Mouse (Mus musculus) ovary, postnatal 14 days (tissue): Measurements from ENCODE around the gene Samd8.

ENCODE experiments used
- DNase-seq: peaks from one replicate; pipeline ENCODE4 v3.0.0; 2022; ENCODE audit warnings: low spot score

Samd8 gene

DNA sequence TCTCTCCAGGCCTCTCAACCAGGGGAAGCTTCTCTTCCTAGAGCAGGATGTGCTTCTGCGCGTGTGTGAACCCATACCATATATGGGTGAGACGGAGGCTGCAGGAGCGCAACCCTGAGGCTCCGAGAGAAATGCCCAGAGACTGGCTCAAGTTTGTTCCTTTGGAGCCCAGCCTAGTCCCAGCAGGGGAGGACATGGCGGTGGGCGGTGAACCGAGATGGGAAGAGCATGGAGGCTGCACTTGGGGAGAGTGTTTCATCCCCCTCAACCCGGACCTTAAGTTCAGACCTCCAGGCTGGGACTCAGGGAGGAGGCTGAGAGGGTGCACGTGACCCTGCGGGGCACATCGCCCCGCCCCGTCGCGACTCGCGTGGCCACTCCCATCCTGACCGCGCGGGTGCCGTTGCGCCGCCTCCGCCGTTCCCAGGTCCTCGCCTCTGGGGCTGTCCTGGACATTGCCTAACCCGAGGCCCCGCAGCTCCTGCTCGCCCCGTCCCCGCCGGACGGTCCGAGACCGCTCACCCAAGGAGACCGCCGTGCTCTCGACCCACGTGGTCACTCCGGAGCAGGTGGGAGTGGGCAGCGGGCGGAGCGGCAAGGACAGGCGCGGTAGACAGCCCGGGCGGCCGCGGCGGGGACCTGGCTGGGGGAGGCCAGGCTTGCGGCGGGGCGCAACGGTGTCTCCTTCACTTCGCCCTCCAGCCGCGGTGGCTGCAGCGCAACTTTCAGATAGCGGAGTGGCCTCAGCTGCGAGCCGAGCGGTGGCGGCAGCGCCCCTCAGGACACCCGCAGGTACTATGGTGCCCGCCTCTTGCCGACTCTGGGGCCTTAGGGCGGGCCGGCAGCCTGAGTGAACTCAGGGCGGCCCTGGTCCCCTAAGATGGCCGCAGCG is 80.8 kb downstream of the Samd8 start:
- DNase-seq, result peak; percentile 94

DNA sequence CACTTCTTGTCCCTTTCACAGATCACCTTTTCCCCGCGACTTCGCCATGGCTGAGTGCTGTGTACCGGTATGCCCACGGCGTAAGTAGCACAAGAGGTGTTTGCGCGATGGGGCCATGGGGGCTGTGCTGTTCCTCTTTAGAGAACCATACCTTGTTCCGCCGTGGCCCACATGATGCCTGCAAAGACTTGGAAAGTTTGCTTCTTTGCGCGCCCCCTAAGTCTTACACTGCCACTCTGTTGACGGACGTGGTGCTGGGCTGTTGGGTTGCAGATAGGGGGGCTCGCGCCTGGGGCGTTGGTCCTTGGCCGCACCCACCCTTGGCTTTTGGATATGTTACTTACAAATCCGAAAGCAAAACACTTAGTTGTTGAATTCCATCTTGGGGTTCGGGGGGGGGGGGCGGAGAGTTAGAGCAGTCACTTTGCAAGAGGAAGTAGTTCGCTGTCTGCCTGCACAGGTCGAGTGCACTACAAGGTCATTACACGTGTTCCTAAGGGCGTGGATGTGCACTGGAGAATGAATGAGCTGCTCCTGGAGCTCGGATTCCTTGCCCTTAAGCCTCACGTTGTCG is 81.6 kb downstream of the Samd8 start:
- no peak for DNase-seq

DNA sequence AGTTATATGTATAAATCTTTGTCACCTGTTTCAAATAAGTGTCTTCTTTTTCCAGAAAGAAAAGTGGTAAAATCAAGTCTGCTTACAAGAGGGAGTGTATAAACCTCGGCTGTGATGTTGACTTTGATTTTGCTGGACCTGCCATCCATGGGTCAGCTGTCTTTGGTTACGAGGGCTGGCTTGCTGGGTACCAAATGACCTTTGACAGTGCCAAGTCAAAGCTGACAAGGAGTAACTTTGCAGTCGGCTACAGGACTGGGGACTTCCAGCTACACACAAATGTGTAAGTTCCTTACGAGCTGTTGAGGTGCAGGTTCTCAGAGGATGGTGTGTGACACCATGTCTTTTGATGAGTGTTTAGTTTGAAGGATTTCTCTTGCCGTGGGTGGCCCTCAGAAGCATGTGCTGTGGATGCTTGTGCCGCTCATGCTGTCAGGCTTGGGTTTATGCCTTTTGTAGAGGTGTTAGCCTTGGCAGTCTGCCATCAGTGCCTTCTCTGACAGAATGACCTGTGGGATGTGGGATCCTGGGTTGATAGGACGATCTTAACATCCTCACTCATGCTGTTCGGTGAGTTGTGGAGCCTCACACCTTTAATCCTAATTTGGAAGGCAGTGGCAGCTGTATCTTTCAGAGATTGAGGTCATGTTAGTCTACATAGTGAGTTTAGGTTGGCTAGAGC is 88.1 kb downstream of the Samd8 start:
- DNase-seq, result no peak

DNA sequence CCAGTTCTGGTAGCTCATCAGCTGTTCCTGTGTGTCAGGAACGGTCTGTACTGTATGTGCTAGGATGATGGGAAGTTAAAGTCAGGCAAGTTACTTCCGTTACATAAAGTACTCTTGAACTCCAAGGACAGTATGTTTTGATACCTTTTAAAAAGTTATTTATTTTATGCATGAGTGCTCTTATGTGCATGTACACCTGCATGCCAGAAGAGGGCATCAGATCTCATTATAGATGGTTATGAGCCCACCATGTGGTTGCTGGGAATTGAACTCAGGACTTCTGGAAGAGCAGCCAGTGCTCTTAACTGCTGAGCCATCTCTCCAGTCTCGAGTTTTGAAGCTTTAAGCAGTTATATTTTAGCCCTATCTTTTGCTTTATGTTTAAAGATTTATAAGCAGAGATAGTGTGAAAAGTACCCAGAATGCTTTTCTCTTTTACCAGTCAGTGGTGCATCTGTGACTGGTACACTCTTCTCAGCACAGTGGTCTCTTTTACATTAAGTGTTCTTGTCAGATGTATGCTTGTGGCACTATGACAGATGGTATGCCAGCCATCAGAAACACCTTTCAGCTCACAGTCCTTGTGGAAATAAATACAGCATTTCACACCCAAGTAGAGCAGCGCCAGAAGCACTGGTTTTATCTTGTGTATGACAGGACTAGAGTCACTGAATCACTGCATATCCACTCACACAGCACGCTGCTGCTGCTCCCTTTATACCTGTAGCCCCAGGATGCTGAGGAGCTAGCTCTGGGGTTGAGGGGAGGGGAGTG is 91.7 kb downstream of the Samd8 start:
- no peak for DNase-seq

DNA sequence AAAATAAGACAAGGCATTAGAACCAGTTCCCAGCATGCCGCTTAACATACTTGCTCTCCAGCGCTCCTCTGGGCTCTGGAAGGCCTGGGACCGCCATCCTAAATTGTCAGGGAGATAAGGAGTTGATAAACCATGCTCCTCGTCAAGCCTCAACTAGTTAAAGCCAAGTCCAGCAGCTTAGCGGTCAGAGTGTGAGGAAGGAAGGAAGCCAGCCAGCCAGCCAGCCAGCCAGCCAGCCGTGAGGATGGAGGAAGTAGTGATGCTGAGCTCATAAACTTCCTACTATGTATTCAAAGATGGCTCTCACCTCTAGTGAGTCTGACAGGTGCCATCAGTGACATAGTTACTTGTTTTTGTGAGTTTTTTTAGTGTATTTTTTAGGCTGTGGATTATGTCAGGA is 92.9 kb downstream of the Samd8 start:
- no peak for DNase-seq

DNA sequence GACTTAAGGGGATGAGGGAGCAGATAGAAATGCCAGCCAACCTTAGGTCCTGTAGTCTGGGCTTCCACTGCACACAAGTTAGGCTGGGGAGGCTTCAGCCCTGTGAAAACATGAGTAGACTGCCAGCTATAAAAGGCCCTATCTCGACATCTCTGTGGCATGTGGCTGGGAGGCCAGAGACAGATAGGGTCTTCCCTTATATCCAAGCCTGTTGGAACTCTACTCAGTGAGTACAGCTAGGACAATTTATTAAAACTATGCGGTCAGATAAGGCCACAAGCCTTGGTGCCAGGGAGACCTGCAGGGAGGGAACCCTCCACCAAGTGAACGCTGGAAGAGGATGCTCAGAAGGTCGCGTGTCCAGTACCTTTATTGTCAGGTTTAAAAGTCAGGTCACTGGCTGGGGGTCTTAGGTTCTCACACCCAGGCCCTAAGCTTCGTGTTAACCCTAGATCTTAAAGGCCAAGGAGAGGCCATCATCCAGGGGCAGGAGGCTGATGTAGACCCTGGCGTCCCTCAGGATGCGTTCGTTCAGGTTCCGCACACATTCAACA is 96.6 kb downstream of the Samd8 start:
- no peak for DNase-seq

GRCm38 (mm10) chr14:21847381-21848165 is 97.2 kb downstream of the Samd8 start:
- no peak for DNase-seq
